Mouse (Mus musculus) liver, adult 2 months (tissue): ENCODE measurements around the gene Wdr38. TPM values are rescaled to one million over a fixed set of nuclear protein-coding genes. Genes with fewer than 3 reads are reported as not detected.

Experiments
- DNase-seq: peaks from one replicate; pipeline ENCODE4 v3.0.0-alpha.2; 2011; ENCODE audit warnings: low read depth, low spot score; ENCODE audit errors: extremely low read depth
- H3K27ac ChIP-seq: fragments of 200-500 bp; replicated peaks from 2 replicates; pipeline ENCODE4 v1.5.1; 2012; ENCODE audit warnings: low read depth, mild to moderate bottlenecking, control low read depth, inconsistent platforms, low read length; ENCODE audit not compliant: insufficient read depth
- H3K27me3 ChIP-seq: fragments of 200-500 bp; 2 replicates; pipeline ENCODE4 v1.6.1; 2012; ENCODE audit warnings: mild to moderate bottlenecking, moderate library complexity, low read length, inconsistent platforms; ENCODE audit not compliant: control insufficient read depth, insufficient read depth
- H3K36me3 ChIP-seq: fragments of 200-500 bp; 2 replicates; pipeline ENCODE4 v1.6.1; 2012; ENCODE audit warnings: low read length, inconsistent platforms; ENCODE audit not compliant: control insufficient read depth, insufficient read depth
- H3K4me1 ChIP-seq: fragments of 200-500 bp; 2 replicates; pipeline ENCODE4 v1.6.1; 2011; ENCODE audit warnings: low read length; ENCODE audit not compliant: control insufficient read depth, insufficient read depth
- H3K4me3 ChIP-seq: fragments of 200-500 bp; 2 replicates; pipeline ENCODE4 v1.5.1; 2011; ENCODE audit warnings: low read depth, mild to moderate bottlenecking, control low read depth, low read length, moderate library complexity; ENCODE audit not compliant: insufficient read depth
- H3K79me2 ChIP-seq: fragments of 200-500 bp; 2 replicates; pipeline ENCODE4 v1.6.1; 2012; ENCODE audit warnings: inconsistent platforms, mild to moderate bottlenecking, low read length, moderate library complexity; ENCODE audit not compliant: control insufficient read depth, insufficient read depth
- H3K9ac ChIP-seq: fragments of 200-500 bp; 2 replicates; pipeline ENCODE4 v1.6.1; 2012; ENCODE audit warnings: low read depth, mild to moderate bottlenecking, control low read depth, inconsistent platforms, low read length
- CTCF ChIP-seq: fragments of 200-500 bp; IDR thresholded peaks from 2 replicates; pipeline ENCODE4 v1.5.1; 2011; ENCODE audit warnings: low read depth, low read length, control low read depth
- POLR2A ChIP-seq: fragments of 200-500 bp; IDR thresholded peaks from 2 replicates; pipeline ENCODE4 v1.6.1; 2011; ENCODE audit warnings: low read length, control low read depth; ENCODE audit not compliant: insufficient read depth; ENCODE audit errors: extremely low read depth
- WGBS: fragments of 180-500 bp; shearing (Covaris S2); methylation state at CpG from one replicate; pipeline ENCODE4 v1.1.7; 2018; 5-methylcytosine and 5-hydroxymethylcytosine counted together
- polyA plus RNA-seq: library from polyadenylated mRNA; depleted of rRNA; stranded (reverse); fragments of >200 nt; gene quantifications from 2 replicates; pipeline ENCODE4 v1.2.3, GENCODE M21; 2012; rRNA removed
- total RNA-seq: library from RNA; depleted of rRNA; stranded (reverse); fragments of >200 nt; gene quantifications from 2 replicates; pipeline ENCODE4 v1.2.3, GENCODE M21; 2014; rRNA removed

Gene Wdr38
- total and polyA plus RNA-seq, 2 experiments = 0.34 to 0.55 TPM

GRCm38 (mm10) chr2:39040215-39040614, 42.9 kb downstream of the Wdr38 start:
- H3K4me3 ChIP-seq = no peak overlapping the region
- no peak overlapping the region for H3K27ac ChIP-seq
- no peak for DNase-seq
- H3K79me2 ChIP-seq = no peaks in the 10 kb centered on the region
- H3K4me1 ChIP-seq = no peaks in the 10 kb centered on the region
- 79% methylated on average over 1 of the region's 1 CpGs for WGBS
- H3K27me3 ChIP-seq = no peaks in the 10 kb centered on the region
- H3K36me3 ChIP-seq = peaks cover 59% of the 10 kb centered on the region
- H3K9ac ChIP-seq = no peak overlapping the region
- TF ChIP-seq POLR2A (no peak), CTCF (no peak)

- Histone ChIP-seq H3K9ac (no peak overlapping the region), H3K79me2 (no peaks in the 10 kb centered on the region), H3K4me1 (no peaks in the 10 kb centered on the region), H3K27me3 (no peaks in the 10 kb centered on the region), H3K36me3 (peaks cover 64% of the 10 kb centered on the region), H3K27ac (no peak overlapping the region), H3K4me3 (no peak overlapping the region)
- TF ChIP-seq POLR2A = no peak
- no peak for TF ChIP-seq CTCF
- WGBS = 92% methylated on average over 1 of the region's 1 CpGs
- DNase-seq = no peak
Measured at GRCm38 (mm10) chr2:39048515-39048914, 51.2 kb downstream of the Wdr38 start.

Other genes with a start within 250 kb of the Wdr38 start
- gene Nr6a1, start 69.8 kb upstream of the Wdr38 start, total RNA-seq = 14.8 and 21.1 TPM in 2 replicates
- gene Nr6a1, start 69.8 kb upstream of the Wdr38 start, polyA plus RNA-seq = 5.9 and 7.6 TPM in 2 replicates
- gene Olfml2a, start 65.5 kb upstream of the Wdr38 start, total RNA-seq = 0.09 and 0.13 TPM in 2 replicates
- gene Olfml2a, start 65.5 kb upstream of the Wdr38 start, polyA plus RNA-seq = 0.07 and 0.09 TPM in 2 replicates
- 41.2 and 45.1 TPM in 2 replicates for gene Arpc5l, start 7.9 kb downstream of the Wdr38 start, total RNA-seq
- gene Arpc5l, start 7.9 kb downstream of the Wdr38 start, polyA plus RNA-seq = 21.3 and 25.7 TPM in 2 replicates
- 179 and 183 TPM in 2 replicates for gene Rpl35, start 8.1 kb downstream of the Wdr38 start, total RNA-seq
- 56.9 and 60.6 TPM in 2 replicates for gene Rpl35, start 8.1 kb downstream of the Wdr38 start, polyA plus RNA-seq
- gene Golga1, start 68.1 kb downstream of the Wdr38 start, total RNA-seq = 15.4 and 19.1 TPM in 2 replicates
- gene Golga1, start 68.1 kb downstream of the Wdr38 start, polyA plus RNA-seq = 4.2 and 7.1 TPM in 2 replicates
- 3.4 and 4.7 TPM in 2 replicates for gene Scai, start 193.3 kb downstream of the Wdr38 start, total RNA-seq
- 0.17 and 0.28 TPM in 2 replicates for gene Scai, start 193.3 kb downstream of the Wdr38 start, polyA plus RNA-seq
- gene Ppp6c, start 229.0 kb downstream of the Wdr38 start, total RNA-seq = 22.4 and 27.1 TPM in 2 replicates
- 16.3 and 20.9 TPM in 2 replicates for gene Ppp6c, start 229.0 kb downstream of the Wdr38 start, polyA plus RNA-seq